8 mouse cellular contexts compared by ENCODE assay signal in the genomic region with DNA sequence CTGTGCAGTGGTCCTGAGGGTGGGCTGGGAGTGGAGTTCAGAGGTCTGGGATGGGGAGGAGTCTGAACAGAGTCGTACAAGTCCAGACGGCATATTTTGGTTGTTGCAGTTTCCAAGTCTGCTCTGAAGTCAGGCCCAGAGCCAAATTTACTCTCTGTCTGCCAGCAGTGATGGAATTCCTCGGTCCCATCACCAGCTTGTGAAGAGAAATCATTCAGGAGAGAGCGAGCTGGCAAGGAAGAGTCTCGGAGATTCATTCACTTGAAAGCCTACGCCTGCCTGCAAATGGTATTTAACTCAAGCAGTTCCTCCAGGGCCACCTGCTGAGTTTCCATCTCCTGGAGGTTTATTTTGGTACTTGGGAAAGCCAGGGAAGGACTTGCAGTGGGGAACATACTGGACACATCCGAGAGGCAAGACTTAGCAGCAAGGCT. TPM values are rescaled to one million over a fixed set of nuclear protein-coding genes. Genes with fewer than 3 reads are reported as not detected.
DNase-seq lines count a peak whose midpoint lies in the region; ATAC-seq and TF ChIP-seq lines count a peak whose summit lies in the region.

No protein-coding gene starts in this region.

- H3K4me2 ChIP-seq in embryonic facial prominence, embryonic 13.5 days, result peak overlapping the region; percentile 40

- H3K27me3 ChIP-seq in embryonic facial prominence, embryonic 13.5 days, result no peaks in the 10 kb centered on the region

- peak overlapping the region; percentile 28; the same call in 1 of the 2 replicates for H3K27ac ChIP-seq in gastrocnemius, adult 2 months
- peak overlapping the region; percentile 60 for H3K27ac ChIP-seq in embryonic facial prominence, embryonic 13.5 days

- no peak for TF ChIP-seq CTCF in gastrocnemius, adult 2 months (IDR thresholded peaks at IDR 0.05)

- intact Hi-C loops in gastrocnemius, adult 2 months (cut with DNase I), result no loop called here

- H3K9me3 ChIP-seq in embryonic facial prominence, embryonic 13.5 days, result 0 out of 2 replicates have a peak, but pooled peaks cover 8% of the 10 kb centered on the region

- H3K4me3 ChIP-seq in gastrocnemius, adult 2 months, result peak overlapping the region; percentile 54
- H3K4me3 ChIP-seq in embryonic facial prominence, embryonic 13.5 days, result no peak overlapping the region

- DNase-seq in gastrocnemius, adult 2 months, result peak; percentile 32
- DNase-seq in gastrocnemius, postnatal 10 days, result no peak
- peak; percentile 11 for DNase-seq in R1 (ENCODE audit: low read depth, low spot score)
- peak; percentile 45 for DNase-seq in heart, postnatal 4 days
- peak; percentile 55 to 64 for DNase-seq in right cerebral cortex, postnatal 36 days (ENCODE audit: low spot score in 2 of 2)
- DNase-seq in urinary bladder, postnatal 14 days (ENCODE audit: low spot score), result no peak
- no peak for DNase-seq in thymus, postnatal 14 days

- no peak for ATAC-seq in embryonic facial prominence, embryonic 13.5 days (ENCODE audit: insufficient number of reproducible peaks, insufficient read depth, low FRiP score, low TSS enrichment, low read depth)

- peaks cover 41% of the 10 kb centered on the region for H3K4me1 ChIP-seq in embryonic facial prominence, embryonic 13.5 days

- H3K9ac ChIP-seq in embryonic facial prominence, embryonic 13.5 days, result no peak overlapping the region; the same call in 1 of the 2 replicates

- peaks cover 9% of the 10 kb centered on the region; the same call in 1 of the 2 replicates for H3K36me3 ChIP-seq in embryonic facial prominence, embryonic 13.5 days

- WGBS in embryonic facial prominence, embryonic 13.5 days, result 25% methylated on average over 7 of the region's 7 CpGs

RNA-seq across cellular contexts. Expression of a gene that starts 13.3 kb away (rescaled TPM):
- 1 to 10 TPM; 1.4 to 3.1 TPM for total RNA-seq in gastrocnemius, adult 2 months (2021)
- 10 to 100 TPM; 20.7 to 27.4 TPM for total RNA-seq in gastrocnemius, postnatal 10 days (2021)
- polyA plus RNA-seq in embryonic facial prominence, embryonic 13.5 days (2015; fragmentation: Nextera tagmentation; extraction: Ambion mirVana), result 31.8 and 37.9 TPM in 2 replicates
- total RNA-seq in heart, postnatal 4 days (2021), result 10 to 100 TPM; 29.5 to 30.7 TPM

Comparison
In these comparisons a context has a peak if more than half of its experiments do, and no peak if none do; other contexts are left out.
1. DNase-seq: peak in gastrocnemius, adult 2 months (single experiment), R1 (single experiment), heart, postnatal 4 days (single experiment) and right cerebral cortex, postnatal 36 days (2 of 2); none in gastrocnemius, postnatal 10 days (single experiment), urinary bladder, postnatal 14 days (single experiment) and thymus, postnatal 14 days (single experiment).
2. RNA of a gene that starts 13.3 kb away (total RNA-seq): 29.5 to 30.7 TPM in heart, postnatal 4 days and 20.7 to 27.4 TPM in gastrocnemius, postnatal 10 days; 1.4 to 3.1 TPM in gastrocnemius, adult 2 months; every median in the first group is over 4 times any median in the second.